Mouse (Mus musculus): Measurements from ENCODE around the gene Gdf9.

Gdf9 gene

GRCm38 (mm10) chr11:53446183-53446582 lies 15.4 kb downstream of the Gdf9 start:
- no peak for DNase-seq (ENCODE audit: low spot score)

- no peak for DNase-seq (ENCODE audit: low spot score)
These were observed 17.2 kb downstream of the Gdf9 start for GRCm38 (mm10) chr11:53447996-53448395.

DNA sequence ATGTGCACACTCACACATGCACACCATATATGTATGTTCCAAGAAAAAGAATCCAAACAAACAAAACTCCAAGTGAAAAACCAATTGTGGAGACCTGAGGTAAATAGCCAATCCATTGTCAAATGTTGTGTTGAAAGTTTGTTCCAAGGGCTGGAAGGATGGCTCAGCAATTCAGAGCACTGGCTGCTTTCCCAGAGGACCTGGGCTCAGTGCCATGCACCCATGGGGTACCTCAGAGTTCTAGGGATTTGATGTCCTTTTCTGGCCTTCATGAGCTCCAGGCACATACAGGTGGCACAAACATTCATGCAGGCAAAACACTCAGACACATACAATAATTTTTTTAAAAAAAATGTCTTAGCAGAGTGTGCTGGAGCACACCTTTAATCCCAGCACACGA lies 17.7 kb downstream of the Gdf9 start:
- no peak for DNase-seq (ENCODE audit: low spot score)

- DNase-seq (ENCODE audit: low spot score) = no peak
These were observed 19.4 kb downstream of the Gdf9 start for GRCm38 (mm10) chr11:53450070-53450705.

DNA sequence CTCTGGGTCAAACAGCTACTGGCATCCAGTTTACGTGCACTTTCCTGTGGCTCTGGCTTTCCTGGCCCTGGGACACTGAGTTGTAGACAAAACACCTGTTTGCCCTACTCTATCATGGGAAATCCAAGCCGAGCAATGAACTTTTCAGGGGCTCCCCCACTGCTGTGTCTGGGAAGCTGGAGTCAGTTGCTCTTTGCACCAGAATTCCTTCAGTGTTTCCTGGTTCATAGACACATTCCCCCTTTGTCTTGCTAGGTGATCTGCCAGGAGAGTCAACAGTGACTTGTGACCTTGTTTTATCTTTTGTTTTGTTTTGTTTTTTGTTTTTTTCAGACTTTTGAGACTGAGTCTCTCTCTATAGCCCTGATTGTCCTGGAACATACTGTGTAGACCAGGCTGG lies 20.5 kb downstream of the Gdf9 start:
- no peak for DNase-seq (ENCODE audit: low spot score)

GRCm38 (mm10) chr11:53452396-53452795 lies 21.6 kb downstream of the Gdf9 start:
- no peak for DNase-seq (ENCODE audit: low spot score)

DNA sequence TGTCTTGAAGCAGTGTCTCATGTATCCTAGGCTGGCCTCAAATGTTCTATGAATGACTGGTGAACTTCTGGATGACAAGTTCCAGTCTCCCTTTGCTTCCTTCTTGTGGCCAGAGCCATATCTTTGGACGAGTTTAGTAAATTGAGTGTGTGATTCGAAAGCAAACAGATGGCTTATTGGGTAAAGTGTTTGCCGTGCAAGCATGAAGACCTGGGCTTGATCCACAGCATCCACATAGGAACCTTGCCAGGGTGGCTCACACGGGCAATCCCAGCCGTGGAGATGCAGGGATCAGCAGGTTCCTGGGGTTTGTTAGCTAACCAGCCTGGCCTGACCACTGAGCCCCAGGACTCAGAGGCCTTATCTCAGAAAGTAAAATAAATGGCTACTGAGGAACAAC lies 22.2 kb downstream of the Gdf9 start:
- DNase-seq (ENCODE audit: low spot score) = no peak

- no peak for DNase-seq (ENCODE audit: low spot score)
These were observed 25.9 kb downstream of the Gdf9 start, which contains the start of the genes Gm10447 and Shroom1 for GRCm38 (mm10) chr11:53456474-53457371. Gene Gm10447, minus strand, starts transcription at chr11:53457110. Gene Shroom1, plus strand, starts transcription at chr11:53457205.

- DNase-seq (ENCODE audit: low spot score) = no peak
These were observed 26.6 kb downstream of the Gdf9 start for GRCm38 (mm10) chr11:53457372-53457954.

DNA sequence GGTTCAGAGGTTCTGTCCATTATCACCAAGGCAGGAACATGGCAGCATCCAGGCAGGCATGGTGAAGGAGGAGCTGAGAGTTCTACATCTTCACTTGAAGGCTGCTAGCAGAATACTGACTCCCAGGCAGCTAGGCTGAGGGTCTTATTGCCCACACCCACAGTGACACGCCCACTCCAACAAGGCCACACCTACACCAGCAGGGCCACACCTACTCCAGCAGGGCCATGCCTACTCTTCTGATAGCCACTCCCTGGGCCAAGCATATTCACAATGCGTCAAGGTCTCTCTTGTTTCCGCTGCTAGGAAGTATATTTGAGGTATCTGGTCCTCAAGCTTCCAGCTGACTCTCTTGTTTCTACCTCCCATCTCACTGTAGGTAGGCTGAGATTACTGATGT lies 28.2 kb downstream of the Gdf9 start:
- DNase-seq (ENCODE audit: low spot score) = no peak

GRCm38 (mm10) chr11:53460192-53460591 lies 29.4 kb downstream of the Gdf9 start:
- DNase-seq (ENCODE audit: low spot score) = no peak

GRCm38 (mm10) chr11:53461727-53462126 lies 30.9 kb downstream of the Gdf9 start:
- DNase-seq (ENCODE audit: low spot score) = no peak

DNA sequence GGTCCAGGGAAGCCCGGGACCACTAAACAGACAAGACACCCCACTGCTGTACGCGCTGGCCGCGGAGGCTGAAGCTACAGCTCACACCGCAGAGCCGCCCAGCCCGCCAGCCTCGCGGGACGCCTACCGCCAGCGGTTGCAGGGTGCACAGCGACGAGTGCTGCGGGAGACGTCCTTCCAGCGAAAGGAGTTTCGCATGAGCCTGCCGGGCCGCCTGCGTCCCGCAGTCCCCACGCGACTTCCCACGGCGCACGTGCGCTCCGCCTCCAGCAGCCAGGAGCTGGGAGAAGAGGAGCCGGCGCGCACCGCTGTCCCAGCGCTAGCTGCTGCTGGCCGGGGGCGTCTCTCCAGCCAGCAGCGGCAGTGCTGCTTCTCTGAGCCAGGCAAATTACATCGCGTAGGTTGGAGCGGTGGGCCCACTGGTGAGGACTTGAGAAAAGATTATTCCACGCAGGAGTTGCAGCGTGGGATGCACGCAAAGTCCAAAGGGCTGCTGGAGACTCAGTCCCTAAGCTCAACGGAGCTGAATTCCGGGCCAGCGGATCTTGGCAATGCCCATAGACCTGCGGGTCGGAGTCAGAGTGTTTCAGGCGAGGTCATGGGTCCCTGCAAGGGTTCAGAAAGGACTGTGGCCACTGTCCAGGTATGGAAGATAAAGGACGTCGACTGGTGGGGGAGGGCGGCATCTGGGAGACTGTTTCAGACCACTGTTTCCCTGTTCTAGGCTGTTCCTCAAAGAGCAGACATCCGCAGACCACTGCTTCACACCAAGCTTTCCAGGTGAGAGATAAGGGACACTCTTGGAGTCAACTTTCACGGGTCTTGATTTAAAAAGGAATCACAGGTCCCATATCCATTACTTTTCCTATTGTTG lies 33.0 kb downstream of the Gdf9 start:
- DNase-seq (ENCODE audit: low spot score) = no peak

DNA sequence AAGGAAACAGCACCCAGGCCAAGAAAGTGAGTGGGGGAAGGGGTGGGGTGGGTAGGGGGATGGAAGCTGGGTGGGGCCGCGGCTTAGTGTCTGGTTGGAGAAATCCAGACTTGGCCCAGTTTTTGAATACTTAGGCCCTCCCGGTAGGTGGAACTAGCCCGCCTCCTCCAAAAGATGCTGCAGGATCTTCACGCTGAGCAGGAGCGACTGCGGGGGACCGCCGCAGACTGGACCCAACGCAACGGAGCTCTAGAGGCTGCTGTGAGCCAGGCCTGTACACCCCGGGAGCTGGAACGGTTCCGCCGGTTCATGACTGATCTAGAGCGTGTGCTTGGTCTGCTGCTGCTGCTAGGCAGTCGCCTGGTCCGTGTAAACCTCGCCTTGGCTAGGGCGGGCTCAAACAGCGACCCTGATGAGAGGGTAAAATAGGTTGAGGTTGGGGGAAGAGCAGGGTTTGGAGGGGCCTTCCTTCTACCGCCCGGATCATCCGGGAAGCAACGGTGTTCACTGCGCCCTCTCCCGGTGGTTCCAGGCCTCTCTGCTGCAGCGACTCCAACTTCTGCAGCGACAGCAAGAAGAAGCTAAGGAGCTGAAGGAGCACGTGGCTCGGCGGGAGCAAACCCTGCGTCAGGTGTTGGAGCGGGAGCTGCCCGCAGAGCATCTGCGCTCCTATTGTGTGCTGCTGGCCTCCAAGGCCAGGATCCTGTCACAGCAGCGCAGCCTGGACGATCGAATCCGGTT lies 35.6 kb downstream of the Gdf9 start:
- no peak for DNase-seq (ENCODE audit: low spot score)

DNA sequence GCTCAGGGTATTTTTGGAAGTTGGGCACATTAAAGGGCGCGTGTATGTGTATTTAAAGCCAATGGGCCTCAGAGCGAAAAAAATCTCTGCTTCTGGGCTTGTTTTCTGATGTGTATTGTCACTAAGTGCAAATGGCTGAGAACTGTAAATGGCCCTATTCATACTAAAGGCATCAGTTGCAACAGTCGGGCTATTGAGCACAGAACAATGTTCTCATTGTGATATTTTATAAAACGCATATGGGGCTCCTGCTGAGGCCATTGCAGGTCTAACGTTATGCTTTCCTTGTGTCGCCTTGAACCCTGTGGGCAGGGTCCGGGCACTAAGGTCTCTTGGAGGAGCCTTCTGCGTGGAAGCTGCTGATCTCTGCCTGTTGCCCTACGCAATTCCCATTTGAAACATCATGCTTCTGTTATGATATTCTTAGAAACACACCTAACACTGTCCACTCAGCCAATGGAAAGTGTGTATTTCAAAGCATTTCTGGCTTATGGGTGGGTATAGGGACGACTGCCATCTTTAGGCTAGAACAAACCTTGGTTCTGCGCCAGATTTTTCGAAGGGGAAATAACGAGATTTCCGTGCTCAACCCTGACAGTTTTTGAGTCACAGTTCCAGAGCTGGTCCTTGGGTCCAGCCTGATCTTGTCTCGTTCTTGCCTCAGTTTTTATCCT lies 38.6 kb downstream of the Gdf9 start:
- no peak for DNase-seq (ENCODE audit: low spot score)

DNA sequence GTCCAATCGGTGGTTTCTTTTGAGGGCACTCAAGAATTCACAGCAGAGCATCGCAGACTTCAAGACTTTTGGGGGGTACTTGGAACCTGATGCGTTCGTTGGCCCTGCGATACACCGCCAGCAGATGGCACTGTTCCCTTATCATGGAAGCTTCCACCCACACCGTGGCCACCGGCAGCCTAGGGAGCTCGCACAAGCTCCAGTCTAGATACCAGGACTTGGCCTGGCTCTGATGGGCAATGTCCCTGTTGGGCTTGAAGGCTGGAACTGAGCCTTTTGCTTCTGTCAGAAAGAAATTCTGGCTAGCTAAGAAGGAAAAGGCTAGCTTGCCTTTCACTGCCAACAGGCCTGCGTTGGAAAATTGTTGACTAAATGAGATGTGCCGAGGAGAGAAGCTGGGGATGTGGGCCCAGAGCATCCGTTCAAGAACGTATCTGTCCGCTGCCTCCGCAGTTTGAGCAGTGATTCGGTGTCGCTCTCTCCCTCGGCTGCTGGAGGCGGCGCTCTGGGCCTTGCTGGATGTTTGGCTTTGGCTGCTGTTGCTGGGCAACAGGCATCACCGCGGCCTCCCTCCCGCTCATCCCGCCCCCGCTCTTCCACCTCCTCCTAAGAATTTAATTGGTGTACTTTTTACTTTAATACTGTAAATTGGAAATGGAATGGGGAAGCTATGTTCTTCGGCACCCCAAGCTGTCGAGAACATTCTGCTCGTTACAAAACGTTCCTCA lies 39.3 kb downstream of the Gdf9 start, which contains the start of gene Gm9837:
Gene Gm9837, minus strand, starts transcription at position 512 of the 728 bp plus-strand sequence.
- peak; percentile 65 for DNase-seq (ENCODE audit: low spot score)

DNA sequence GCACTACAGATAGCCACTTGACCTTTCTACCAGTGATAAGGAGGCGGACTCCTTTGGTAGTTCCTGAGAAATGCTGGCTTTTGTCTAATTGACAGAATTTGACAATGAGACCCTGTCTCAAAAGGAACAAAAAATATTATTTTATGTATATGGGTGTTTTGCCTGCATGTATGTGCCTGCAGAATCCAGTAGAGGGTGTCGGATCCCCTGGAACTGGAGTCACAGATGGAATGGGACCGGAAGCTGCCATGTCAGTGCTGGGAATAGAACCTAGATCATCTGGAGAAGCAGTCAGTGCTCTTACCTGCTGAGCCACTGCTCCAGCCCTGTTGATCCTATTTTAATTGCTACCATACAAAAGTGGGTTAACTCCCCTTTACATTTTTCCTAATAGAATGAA lies 41.9 kb downstream of the Gdf9 start:
- DNase-seq (ENCODE audit: low spot score) = no peak

- no peak for DNase-seq (ENCODE audit: low spot score)
These were observed 44.8 kb downstream of the Gdf9 start for GRCm38 (mm10) chr11:53475620-53476019.

GRCm38 (mm10) chr11:53477833-53478232 lies 47.0 kb downstream of the Gdf9 start:
- DNase-seq (ENCODE audit: low spot score) = no peak

Data from urinary bladder, postnatal 10 days (tissue).